Mouse (Mus musculus): Measurements from ENCODE around the gene Fth1. TPM values are rescaled to one million over a fixed set of nuclear protein-coding genes. Genes with fewer than 3 reads are reported as not detected.
"Not testable (repeated sequence)": the region's sequence is repeated elsewhere in the genome, so short reads cannot be mapped to it uniquely, and the experiment has no call there.

Gene Fth1
- total RNA-seq (2021), result 1,000 to 10,000 TPM; 1,376 to 1,487 TPM

- no peak for DNase-seq
Observed at GRCm38 (mm10) chr19:9980258-9980657, at the start of gene Fth1. TSS of gene Fth1 (plus strand) at chr19:9980598.

GRCm38 (mm10) chr19:9931167-9931607, 49.2 kb upstream of the Fth1 start:
- not testable (repeated sequence) for DNase-seq

GRCm38 (mm10) chr19:9933908-9934307, 46.5 kb upstream of the Fth1 start:
- DNase-seq, result no peak

- no peak for DNase-seq
Observed at GRCm38 (mm10) chr19:9936579-9936978, 43.8 kb upstream of the Fth1 start.

GRCm38 (mm10) chr19:9937428-9937827, 43.0 kb upstream of the Fth1 start:
- no peak for DNase-seq

GRCm38 (mm10) chr19:9938156-9938823, 42.1 kb upstream of the Fth1 start:
- no peak for DNase-seq

GRCm38 (mm10) chr19:9938824-9939303, 41.5 kb upstream of the Fth1 start:
- DNase-seq, result peak; percentile 31

GRCm38 (mm10) chr19:9939841-9940240, 40.6 kb upstream of the Fth1 start:
- no peak for DNase-seq

- DNase-seq, result no peak
Observed at GRCm38 (mm10) chr19:9940903-9941302, 39.5 kb upstream of the Fth1 start.

GRCm38 (mm10) chr19:9941809-9942208, 38.6 kb upstream of the Fth1 start:
- no peak for DNase-seq

- DNase-seq, result peak; percentile 27
Observed at GRCm38 (mm10) chr19:9942539-9943533, 37.6 kb upstream of the Fth1 start.

- DNase-seq, result peak; percentile 41
Observed at GRCm38 (mm10) chr19:9945800-9946564, 34.4 kb upstream of the Fth1 start.

GRCm38 (mm10) chr19:9946986-9947385, 33.4 kb upstream of the Fth1 start:
- peak; percentile 35 for DNase-seq

- DNase-seq, result no peak
Observed at GRCm38 (mm10) chr19:9952390-9952789, 28.0 kb upstream of the Fth1 start.

GRCm38 (mm10) chr19:9952912-9953311, 27.5 kb upstream of the Fth1 start:
- no peak for DNase-seq

GRCm38 (mm10) chr19:9954055-9954810, 26.2 kb upstream of the Fth1 start:
- DNase-seq, result peak; percentile 78

- DNase-seq, result peak; percentile 29
Observed at GRCm38 (mm10) chr19:9954811-9955202, 25.6 kb upstream of the Fth1 start.

- DNase-seq, result no peak
Observed at GRCm38 (mm10) chr19:9955438-9955837, 25.0 kb upstream of the Fth1 start.

GRCm38 (mm10) chr19:9956624-9957388, 23.6 kb upstream of the Fth1 start:
- no peak for DNase-seq

GRCm38 (mm10) chr19:9957965-9958364, 22.4 kb upstream of the Fth1 start:
- DNase-seq, result no peak

- DNase-seq, result no peak
Observed at GRCm38 (mm10) chr19:9960769-9961168, 19.6 kb upstream of the Fth1 start.
